Mouse (Mus musculus): ENCODE results near the gene Cdkal1.

GRCm38 (mm10) chr13:29437067-29437466 lies 418.4 kb downstream of the Cdkal1 start:
- TF ChIP-seq GATA1 (IDR thresholded peaks at IDR 0.05; ENCODE audit: borderline replicate concordance, low read length) (no peak), FLI1 (IDR thresholded peaks at IDR 0.05; ENCODE audit: low read length) (no peak)

All from megakaryocyte, embryonic 14.5 days (primary cell).